Mouse (Mus musculus) Patski (cell line): Measurements from ENCODE around the gene Cse1l. TPM values are rescaled to one million over a fixed set of nuclear protein-coding genes. Genes with fewer than 3 reads are reported as not detected.

Source experiments
- ATAC-seq: fragments of 100-300 bp; one replicate; pipeline ENCODE4 v1.8.0; 2021
- CTCF ChIA-PET: fragments of 350-600 bp; sonication (Branson Sonifier 250); formaldehyde crosslinking; loops from one replicate; lab custom pipeline; 2022; ENCODE audit warnings: inconsistent platforms; lab: Charles Lee
- POLR2A ChIA-PET: fragments of 350-600 bp; sonication (Branson Sonifier 250); formaldehyde crosslinking; loops from one replicate; lab custom pipeline; 2022; ENCODE audit warnings: antibody characterized with exemption, inconsistent platforms; lab: Charles Lee
- DNase-seq: peaks from one replicate; pipeline ENCODE4 v3.0.0-alpha.2; 2011; ENCODE audit warnings: low read depth, low spot score
- H3K27me3 ChIP-seq: fragments of 371-371 bp; one replicate; pipeline ENCODE4 v1.5.1; 2021
- CTCF ChIP-seq: fragments of 100-300 bp; IDR thresholded peaks from one replicate; pipeline ENCODE4 v1.5.1; 2021
- in situ Hi-C: fragments of 300-500 bp; cut with MboI; formaldehyde crosslinking; loops from 3 replicates; pipeline ENCODE4 v1.11.1; 2018; ENCODE audit warnings: low pct_unique_long_range_greater_than_20kb, mixed read lengths
- polyA plus RNA-seq: library from polyadenylated mRNA; unstranded; gene quantifications from one replicate; pipeline ENCODE4 v1.2.3, GENCODE M21; 2021

Gene Cse1l
- polyA plus RNA-seq, 1 experiment from 2014 or later, result 71.6 TPM

DNA sequence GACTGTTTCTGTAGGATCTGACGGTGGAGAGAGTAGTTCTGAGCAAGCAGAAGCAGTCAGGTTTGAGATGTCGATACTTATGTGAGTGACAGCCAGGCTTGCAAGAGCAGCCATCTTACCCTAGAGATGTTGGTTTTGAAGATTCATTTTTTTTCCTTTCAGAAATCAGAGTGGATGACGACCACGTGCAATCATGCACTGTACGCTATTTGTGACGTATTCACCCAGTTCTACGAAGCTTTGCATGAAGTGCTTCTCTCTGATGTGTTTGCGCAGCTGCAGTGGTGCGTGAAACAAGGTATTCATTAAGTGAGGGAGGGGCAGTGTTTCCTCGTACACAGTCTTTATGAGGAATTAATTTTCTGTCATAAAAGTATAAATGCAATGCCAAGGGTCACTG lies 29.5 kb upstream of the Cse1l start:
- no peak for TF ChIP-seq CTCF
- ChIA-PET POLR2A (no interaction called here), CTCF (no interaction called here)
- ATAC-seq (no peak), DNase-seq (no peak)
- no peaks in the 10 kb centered on the region for H3K27me3 ChIP-seq
- in situ Hi-C loops, result no loop called here

GRCm38 (mm10) chr2:166885066-166885465 lies 20.8 kb upstream of the Cse1l start:
- POLR2A ChIA-PET, result no interaction called here

GRCm38 (mm10) chr2:166885619-166886018 lies 20.2 kb upstream of the Cse1l start:
- no peak for ATAC-seq
- no peak for TF ChIP-seq CTCF
- DNase-seq, result no peak
- H3K27me3 ChIP-seq, result no peaks in the 10 kb centered on the region
- in situ Hi-C loops, result no loop called here
- ChIA-PET POLR2A (no interaction called here), CTCF (no interaction called here)

More at GRCm38 (mm10) chr2:166885066-166885465, 20.8 kb upstream of the Cse1l start:
- DNase-seq (no peak), ATAC-seq (no peak)
- CTCF ChIA-PET, result no interaction called here
- H3K27me3 ChIP-seq, result no peaks in the 10 kb centered on the region
- in situ Hi-C loops, result no loop called here
- no peak for TF ChIP-seq CTCF

- ATAC-seq, result no peak
These were observed 19.6 kb upstream of the Cse1l start for GRCm38 (mm10) chr2:166886231-166886630.

GRCm38 (mm10) chr2:166887816-166888215 lies 18.0 kb upstream of the Cse1l start:
- ATAC-seq (no peak), DNase-seq (no peak)
- CTCF ChIA-PET, result no interaction called here

More at GRCm38 (mm10) chr2:166886231-166886630, 19.6 kb upstream of the Cse1l start:
- no peak for TF ChIP-seq CTCF
- H3K27me3 ChIP-seq, result no peaks in the 10 kb centered on the region
- in situ Hi-C loops, result no loop called here
- ChIA-PET POLR2A (no interaction called here), CTCF (no interaction called here)
- no peak for DNase-seq

GRCm38 (mm10) chr2:166891366-166891880 lies 14.4 kb upstream of the Cse1l start:
- ChIA-PET CTCF (interaction anchor here (1.1 kb wide), 1 partner anchor 13 kb away, joined by 3 read pairs; no protein-coding TSS in a partner anchor), POLR2A (no interaction called here)
- in situ Hi-C loops, result no loop called here
- TF ChIP-seq CTCF, result no peak
- DNase-seq, result no peak
- no peak for ATAC-seq
- H3K27me3 ChIP-seq, result no peaks in the 10 kb centered on the region

More at GRCm38 (mm10) chr2:166887816-166888215, 18.0 kb upstream of the Cse1l start:
- TF ChIP-seq CTCF, result no peak
- in situ Hi-C loops, result no loop called here
- POLR2A ChIA-PET, result no interaction called here
- H3K27me3 ChIP-seq, result no peaks in the 10 kb centered on the region

GRCm38 (mm10) chr2:166892158-166892680 lies 13.6 kb upstream of the Cse1l start:
- TF ChIP-seq CTCF, result no peak
- in situ Hi-C loops, result no loop called here

GRCm38 (mm10) chr2:166893036-166893435 lies 12.8 kb upstream of the Cse1l start:
- no peak for TF ChIP-seq CTCF
- CTCF ChIA-PET, result no interaction called here
- DNase-seq, result no peak
- in situ Hi-C loops, result no loop called here
- H3K27me3 ChIP-seq, result no peaks in the 10 kb centered on the region
- POLR2A ChIA-PET, result no interaction called here
- no peak for ATAC-seq

More at GRCm38 (mm10) chr2:166892158-166892680, 13.6 kb upstream of the Cse1l start:
- DNase-seq (no peak), ATAC-seq (no peak)
- no peaks in the 10 kb centered on the region for H3K27me3 ChIP-seq
- ChIA-PET CTCF (no interaction called here), POLR2A (no interaction called here)

DNA sequence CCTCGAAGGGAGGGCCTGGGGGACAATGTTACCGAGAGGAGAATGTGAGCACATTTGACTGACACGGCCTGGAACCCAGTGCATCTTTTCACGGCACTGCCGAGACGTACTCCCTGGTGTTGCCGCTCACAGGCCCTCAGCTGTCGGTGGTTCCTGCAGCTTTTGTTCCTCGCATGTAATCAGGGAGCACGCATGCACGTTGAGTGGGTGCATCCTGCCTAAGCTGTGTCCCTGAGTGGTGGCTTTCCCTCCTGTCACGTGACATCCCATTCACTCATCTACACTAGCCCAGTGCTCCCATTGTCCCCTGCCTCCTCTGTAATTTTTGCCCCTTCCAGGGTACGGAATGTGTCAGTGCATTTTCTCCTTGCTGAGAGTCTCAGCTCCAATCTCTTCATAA lies 9.5 kb upstream of the Cse1l start:
- no peak for DNase-seq
- in situ Hi-C loops, result no loop called here
- no peak for TF ChIP-seq CTCF
- ATAC-seq, result no peak
- POLR2A ChIA-PET, result no interaction called here
- CTCF ChIA-PET, result interaction anchor here (1.1 kb wide), 1 partner anchor 9 kb away, joined by 3 read pairs; no protein-coding TSS in a partner anchor
- H3K27me3 ChIP-seq, result no peaks in the 10 kb centered on the region

GRCm38 (mm10) chr2:166896974-166897373 lies 8.9 kb upstream of the Cse1l start:
- TF ChIP-seq CTCF, result no peak
- DNase-seq (no peak), ATAC-seq (no peak)
- in situ Hi-C loops, result no loop called here
- ChIA-PET POLR2A (no interaction called here), CTCF (no interaction called here)
- H3K27me3 ChIP-seq, result no peaks in the 10 kb centered on the region

DNA sequence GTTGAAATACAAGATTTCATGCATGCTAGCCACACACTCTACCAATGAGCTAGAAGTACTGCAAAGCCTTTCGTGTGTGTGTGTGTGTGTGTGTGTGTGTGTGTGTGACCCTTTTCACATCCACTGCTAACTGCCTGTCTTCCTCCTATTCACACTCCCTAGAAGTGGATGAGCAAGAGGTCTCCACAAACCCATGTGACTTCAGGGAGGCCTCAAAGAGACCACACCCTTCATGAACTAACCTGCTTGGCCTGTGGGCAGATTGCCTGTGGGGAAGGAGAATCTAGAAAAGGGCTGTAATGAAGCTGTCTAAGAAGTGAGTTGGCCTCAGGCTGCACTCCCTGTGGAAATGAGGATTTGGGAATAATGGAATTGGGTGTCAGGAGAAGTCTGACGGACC lies 6.7 kb upstream of the Cse1l start:
- ChIA-PET POLR2A (no interaction called here), CTCF (no interaction called here)
- TF ChIP-seq CTCF, result no peak
- ATAC-seq, result no peak
- H3K27me3 ChIP-seq, result no peaks in the 10 kb centered on the region
- DNase-seq, result no peak
- in situ Hi-C loops, result no loop called here
